Mouse (Mus musculus): ENCODE results near the gene Ruvbl2. TPM values are rescaled to one million over a fixed set of nuclear protein-coding genes. Genes with fewer than 3 reads are reported as not detected.

The Ruvbl2 gene
- total RNA-seq, 1 experiment, result 228 TPM

DNA sequence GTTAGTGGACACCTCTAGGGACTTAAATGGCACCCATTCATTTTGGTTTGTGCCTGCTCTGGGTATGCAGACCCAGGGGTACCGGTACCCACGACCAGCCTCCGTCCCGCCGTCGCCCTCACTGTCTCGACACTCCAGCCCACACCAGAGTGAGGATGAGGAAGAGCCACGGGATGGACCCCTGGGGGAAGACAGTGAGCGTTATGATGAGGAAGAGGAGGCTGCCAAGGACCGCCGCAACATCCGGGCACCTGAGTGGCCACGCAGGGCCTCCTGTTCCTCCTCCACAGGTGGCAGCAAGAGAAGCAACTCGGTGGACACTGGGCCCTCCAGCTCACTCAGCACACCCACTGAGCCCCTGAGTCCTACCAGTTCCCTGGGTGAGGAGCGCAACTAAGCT is 17.1 kb upstream of the Ruvbl2 start:
- in situ Hi-C loops (cut with MboI; ENCODE audit: low sequenced_read_pairs in 2 of 2, unreplicated experiment in 2 of 2), result no loop called here
- DNase-seq (ENCODE audit: low read depth, low spot score), result no peak
- Histone ChIP-seq H3K4me1 (ENCODE audit: control insufficient read depth in 2 of 2, insufficient read depth in 2 of 2, low read length in 2 of 2, poor library complexity in 1 of 2) (peaks cover 0 to 19% of the 10 kb centered on the region in 2 experiments; a peak in 1 of 4 replicates), H3K27ac (ENCODE audit: insufficient read depth, low read depth, low read length, poor library complexity, severe bottlenecking) (no peak overlapping the region), H3K36me3 (ENCODE audit: control insufficient read depth, insufficient read depth, low read length, poor library complexity, severe bottlenecking) (peaks cover 25% of the 10 kb centered on the region), H3K4me3 (ENCODE audit: insufficient read depth in 1 of 2, low read depth in 1 of 2, low read length in 2 of 2, poor library complexity in 1 of 2, severe bottlenecking in 1 of 2) (peak overlapping the region in 1 of 2 experiments; percentile 12; a peak in 1 of 4 replicates), H3K9me3 (ENCODE audit: control insufficient read depth, insufficient read depth, low read depth, low read length) (no peaks in the 10 kb centered on the region), H3K9ac (ENCODE audit: insufficient read depth, low read depth, low read length, poor library complexity, severe bottlenecking) (no peak overlapping the region)
- TF ChIP-seq HCFC1 (IDR thresholded peaks at IDR 0.05; ENCODE audit: borderline replicate concordance, insufficient read depth, low read length) (no peak), MAFK (IDR thresholded peaks at IDR 0.05; ENCODE audit: insufficient read depth, low read depth, low read length) (no peak), CHD2 (IDR thresholded peaks at IDR 0.05; ENCODE audit: low read depth, low read length) (no peak), ZC3H11A (IDR thresholded peaks at IDR 0.05; ENCODE audit: borderline replicate concordance, low read depth, low read length) (no peak), ZNF384 (IDR thresholded peaks at IDR 0.05; ENCODE audit: low read depth, low read length) (no peak)

GRCm38 (mm10) chr7:45451344-45451982 is 13.6 kb upstream of the Ruvbl2 start:
- no peak overlapping the region for H3K27ac ChIP-seq (ENCODE audit: insufficient read depth, low read depth, low read length, poor library complexity, severe bottlenecking)
- H3K9ac ChIP-seq (ENCODE audit: insufficient read depth, low read depth, low read length, poor library complexity, severe bottlenecking), result peak overlapping the region; percentile 21; the same call in 1 of the 2 replicates
- peak overlapping the region in 1 of 2 experiments; percentile 44; a peak in 3 of 4 replicates for H3K4me3 ChIP-seq (ENCODE audit: insufficient read depth in 1 of 2, low read depth in 1 of 2, low read length in 2 of 2, poor library complexity in 1 of 2, severe bottlenecking in 1 of 2)
- peak; percentile 84 for DNase-seq (ENCODE audit: low read depth, low spot score)
- in situ Hi-C loops (cut with MboI; ENCODE audit: low sequenced_read_pairs in 2 of 2, unreplicated experiment in 2 of 2), result no loop called here
- H3K36me3 ChIP-seq (ENCODE audit: control insufficient read depth, insufficient read depth, low read length, poor library complexity, severe bottlenecking), result peaks cover 11% of the 10 kb centered on the region; the same call in 1 of the 2 replicates
- peaks cover 1 to 30% of the 10 kb centered on the region in 2 experiments; a peak in 1 of 4 replicates for H3K4me1 ChIP-seq (ENCODE audit: control insufficient read depth in 2 of 2, insufficient read depth in 2 of 2, low read length in 2 of 2, poor library complexity in 1 of 2)
- H3K9me3 ChIP-seq (ENCODE audit: control insufficient read depth, insufficient read depth, low read depth, low read length), result no peaks in the 10 kb centered on the region
- no peak; the same call in 1 of the 2 replicates for TF ChIP-seq MAFK (IDR thresholded peaks at IDR 0.05; ENCODE audit: insufficient read depth, low read depth, low read length)
- no peak for TF ChIP-seq CHD2 (IDR thresholded peaks at IDR 0.05; ENCODE audit: low read depth, low read length)

DNA sequence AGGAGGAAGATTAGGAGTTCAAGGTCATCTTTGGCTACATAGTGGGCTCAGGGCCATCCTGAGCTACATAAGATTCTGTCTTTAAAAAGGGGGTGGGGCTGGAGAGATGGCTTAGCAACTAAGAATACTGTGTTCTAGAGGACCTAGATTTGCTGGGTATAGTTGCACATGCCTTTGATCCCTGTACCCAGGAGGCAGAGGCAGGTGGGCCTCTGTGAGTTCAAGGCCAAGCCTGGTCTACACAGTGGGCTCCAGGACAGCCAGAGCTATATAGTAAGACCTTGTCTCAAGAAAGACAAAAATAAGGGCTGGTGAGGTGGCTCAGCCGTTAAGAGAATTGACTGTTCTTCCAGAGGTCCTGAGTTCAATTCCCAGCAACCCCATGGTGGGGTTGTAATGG is 12.1 kb upstream of the Ruvbl2 start:
- TF ChIP-seq HCFC1 (IDR thresholded peaks at IDR 0.05; ENCODE audit: borderline replicate concordance, insufficient read depth, low read length) (no peak), ZNF384 (IDR thresholded peaks at IDR 0.05; ENCODE audit: low read depth, low read length) (no peak), MAFK (IDR thresholded peaks at IDR 0.05; ENCODE audit: insufficient read depth, low read depth, low read length) (no peak), CHD2 (IDR thresholded peaks at IDR 0.05; ENCODE audit: low read depth, low read length) (no peak), ZC3H11A (IDR thresholded peaks at IDR 0.05; ENCODE audit: borderline replicate concordance, low read depth, low read length) (no peak)
- H3K27ac ChIP-seq (ENCODE audit: insufficient read depth, low read depth, low read length, poor library complexity, severe bottlenecking), result peak overlapping the region; percentile 43; the same call in 1 of the 2 replicates
- in situ Hi-C loops (cut with MboI; ENCODE audit: low sequenced_read_pairs in 2 of 2, unreplicated experiment in 2 of 2), result no loop called here
- H3K9ac ChIP-seq (ENCODE audit: insufficient read depth, low read depth, low read length, poor library complexity, severe bottlenecking), result no peak overlapping the region
- no peak for DNase-seq (ENCODE audit: low read depth, low spot score)
- H3K9me3 ChIP-seq (ENCODE audit: control insufficient read depth, insufficient read depth, low read depth, low read length), result no peaks in the 10 kb centered on the region
- no peak overlapping the region for H3K4me3 ChIP-seq (ENCODE audit: insufficient read depth in 1 of 2, low read depth in 1 of 2, low read length in 2 of 2, poor library complexity in 1 of 2, severe bottlenecking in 1 of 2)
- H3K36me3 ChIP-seq (ENCODE audit: control insufficient read depth, insufficient read depth, low read length, poor library complexity, severe bottlenecking), result peaks cover 11% of the 10 kb centered on the region; the same call in 1 of the 2 replicates
- peaks cover 1 to 20% of the 10 kb centered on the region in 2 experiments; a peak in 1 of 4 replicates for H3K4me1 ChIP-seq (ENCODE audit: control insufficient read depth in 2 of 2, insufficient read depth in 2 of 2, low read length in 2 of 2, poor library complexity in 1 of 2)

GRCm38 (mm10) chr7:45447325-45447990 is 9.6 kb upstream of the Ruvbl2 start:
- peak overlapping the region; percentile 75 for H3K9ac ChIP-seq (ENCODE audit: insufficient read depth, low read depth, low read length, poor library complexity, severe bottlenecking)
- peaks cover 6% of the 10 kb centered on the region; the same call in 1 of the 2 replicates for H3K36me3 ChIP-seq (ENCODE audit: control insufficient read depth, insufficient read depth, low read length, poor library complexity, severe bottlenecking)
- peak overlapping the region; percentile 49 to 53 for H3K4me3 ChIP-seq (ENCODE audit: insufficient read depth in 1 of 2, low read depth in 1 of 2, low read length in 2 of 2, poor library complexity in 1 of 2, severe bottlenecking in 1 of 2)
- in situ Hi-C loops (cut with MboI; ENCODE audit: low sequenced_read_pairs in 2 of 2, unreplicated experiment in 2 of 2), result no loop called here
- no peaks in the 10 kb centered on the region for H3K9me3 ChIP-seq (ENCODE audit: control insufficient read depth, insufficient read depth, low read depth, low read length)
- peaks cover 1 to 21% of the 10 kb centered on the region in 2 experiments; a peak in 2 of 4 replicates for H3K4me1 ChIP-seq (ENCODE audit: control insufficient read depth in 2 of 2, insufficient read depth in 2 of 2, low read length in 2 of 2, poor library complexity in 1 of 2)
- H3K27ac ChIP-seq (ENCODE audit: insufficient read depth, low read depth, low read length, poor library complexity, severe bottlenecking), result peak overlapping the region; percentile 75
- DNase-seq (ENCODE audit: low read depth, low spot score), result no peak
- TF ChIP-seq ZC3H11A (IDR thresholded peaks at IDR 0.05; ENCODE audit: borderline replicate concordance, low read depth, low read length) (no peak), HCFC1 (IDR thresholded peaks at IDR 0.05; ENCODE audit: borderline replicate concordance, insufficient read depth, low read length) (peak; percentile 82), ZNF384 (IDR thresholded peaks at IDR 0.05; ENCODE audit: low read depth, low read length) (peak; percentile 57; the same call in 1 of the 2 replicates)
